Mouse (Mus musculus) heart, postnatal 4 days (tissue): ENCODE results near the gene Cplx2. TPM values are rescaled to one million over a fixed set of nuclear protein-coding genes. Genes with fewer than 3 reads are reported as not detected.

ENCODE experiments used
- DNase-seq: peaks from one replicate; pipeline ENCODE4 v3.0.0; 2021
- total RNA-seq, 2 experiments: library from RNA; stranded (reverse); gene quantifications; 2 replicates each; pipeline ENCODE4 v1.2.3; 2021

Gene Cplx2
- total RNA-seq, 2 experiments from 2014 or later: 12.6 to 12.7 TPM

DNA sequence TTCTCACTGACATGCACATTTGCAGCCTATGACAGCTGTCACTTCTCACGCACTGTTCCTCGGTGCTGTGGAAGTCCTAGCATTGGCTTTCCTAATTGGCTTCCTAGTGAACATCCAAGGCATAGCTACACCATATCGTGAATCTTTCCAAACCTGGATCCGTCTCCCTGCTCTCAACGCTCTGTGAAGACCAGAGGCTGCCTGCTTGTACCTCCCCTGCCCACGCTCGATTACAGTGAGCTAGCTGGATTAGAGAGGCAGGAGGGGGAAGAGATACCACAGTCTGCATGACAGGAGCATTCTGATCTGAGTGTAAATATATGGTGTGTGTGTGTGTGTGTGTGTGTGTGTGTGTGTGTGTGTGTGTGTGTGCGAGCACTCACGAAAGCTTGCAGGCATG, 3.0 kb upstream of the Cplx2 start:
- no peak for DNase-seq

DNA sequence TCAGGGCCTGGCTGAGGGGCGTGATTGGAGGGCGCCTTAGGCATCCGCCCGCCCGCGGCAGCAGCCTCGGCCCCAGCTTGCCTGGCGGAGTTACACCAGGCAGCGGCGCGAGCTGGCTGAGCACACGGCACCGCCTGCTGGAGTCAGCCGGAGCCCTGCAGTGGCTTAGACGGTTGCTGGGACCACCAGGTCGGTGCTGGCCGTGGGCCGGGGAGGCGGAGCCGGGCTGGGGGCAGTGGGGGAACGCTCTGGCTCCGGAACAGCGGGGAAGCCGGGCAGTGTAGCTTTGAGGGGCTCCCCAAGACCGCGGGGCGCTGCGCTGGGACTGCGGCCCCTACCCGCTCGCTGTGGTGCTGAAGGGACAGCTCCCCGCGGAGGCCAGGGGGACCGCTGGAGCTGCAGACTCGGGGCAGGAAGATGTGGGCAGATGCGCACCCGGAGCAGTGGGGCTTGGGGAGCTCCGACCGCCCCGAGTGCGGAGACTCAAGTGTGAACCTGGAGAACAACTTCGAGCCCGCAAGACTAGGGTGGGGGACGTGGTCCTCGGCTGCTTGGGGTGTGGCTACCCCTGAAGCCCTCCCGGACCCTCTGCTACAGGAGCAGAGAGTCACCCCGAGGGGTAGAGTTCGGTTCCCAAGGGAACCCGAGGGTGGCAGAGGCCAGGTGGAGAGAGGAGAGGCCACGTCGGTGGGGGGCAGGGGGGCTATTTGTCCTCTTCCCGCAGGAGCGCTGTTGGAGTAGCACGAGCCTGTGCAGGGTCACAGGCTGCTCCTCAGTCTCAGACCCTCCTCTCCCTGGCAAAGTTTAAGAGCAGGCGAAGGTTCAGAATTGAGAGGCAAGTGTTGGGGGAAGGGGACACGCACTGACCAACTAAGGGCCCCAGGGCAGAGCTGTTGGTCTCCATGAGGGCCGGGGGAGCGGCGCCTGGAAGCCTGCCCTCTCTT, 510 bp downstream of the Cplx2 start:
- DNase-seq: peak; percentile 91

DNA sequence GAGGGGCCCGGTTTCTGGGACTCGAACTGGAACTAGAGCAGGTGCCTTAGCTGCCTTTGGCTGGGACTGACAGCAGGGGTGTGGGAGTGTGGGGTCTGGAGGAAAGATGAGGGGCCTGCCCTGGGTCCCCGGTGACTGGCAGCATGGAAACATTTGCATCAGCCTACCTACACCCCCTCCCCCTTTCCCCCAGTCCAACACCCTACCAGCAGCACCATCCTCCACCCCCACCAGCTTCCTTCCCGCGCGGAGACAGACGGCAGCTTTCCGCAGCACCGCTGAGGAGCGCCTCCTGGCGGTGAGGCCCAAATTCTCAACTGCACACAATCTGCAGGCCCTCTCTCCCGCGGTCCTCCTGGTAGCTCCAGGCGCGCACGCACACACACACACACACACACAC, 1.5 kb downstream of the Cplx2 start:
- DNase-seq: peak; percentile 75

DNA sequence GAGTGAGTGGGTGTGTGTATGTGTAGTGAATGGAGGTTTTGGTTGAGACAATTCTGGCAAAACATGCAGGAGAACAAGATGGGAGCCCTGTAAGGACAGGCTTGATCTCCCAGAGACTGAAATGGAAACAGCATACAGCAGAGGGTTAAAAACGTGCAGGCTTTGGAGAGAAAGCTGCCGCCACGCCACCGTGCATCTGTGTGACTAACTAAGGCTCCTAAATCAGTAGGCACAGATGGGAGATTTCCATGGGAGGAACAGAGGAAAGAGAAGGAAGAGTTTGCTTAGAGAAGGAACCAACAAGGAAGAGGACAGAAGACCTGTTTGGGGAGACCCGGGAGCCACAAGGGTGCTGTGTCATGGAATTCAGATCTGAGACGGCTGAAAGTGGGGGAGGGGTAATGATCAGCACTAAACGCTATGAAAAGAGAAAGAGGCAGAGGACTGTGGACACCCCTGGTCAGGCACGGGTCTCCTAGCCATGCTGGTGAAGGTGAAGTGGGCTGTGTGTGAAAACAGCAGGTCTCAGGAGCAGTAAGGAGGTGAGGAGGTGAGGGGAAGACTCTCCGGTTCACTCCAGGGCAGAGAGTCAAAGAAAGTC, 3.1 kb downstream of the Cplx2 start:
- DNase-seq: no peak

DNA sequence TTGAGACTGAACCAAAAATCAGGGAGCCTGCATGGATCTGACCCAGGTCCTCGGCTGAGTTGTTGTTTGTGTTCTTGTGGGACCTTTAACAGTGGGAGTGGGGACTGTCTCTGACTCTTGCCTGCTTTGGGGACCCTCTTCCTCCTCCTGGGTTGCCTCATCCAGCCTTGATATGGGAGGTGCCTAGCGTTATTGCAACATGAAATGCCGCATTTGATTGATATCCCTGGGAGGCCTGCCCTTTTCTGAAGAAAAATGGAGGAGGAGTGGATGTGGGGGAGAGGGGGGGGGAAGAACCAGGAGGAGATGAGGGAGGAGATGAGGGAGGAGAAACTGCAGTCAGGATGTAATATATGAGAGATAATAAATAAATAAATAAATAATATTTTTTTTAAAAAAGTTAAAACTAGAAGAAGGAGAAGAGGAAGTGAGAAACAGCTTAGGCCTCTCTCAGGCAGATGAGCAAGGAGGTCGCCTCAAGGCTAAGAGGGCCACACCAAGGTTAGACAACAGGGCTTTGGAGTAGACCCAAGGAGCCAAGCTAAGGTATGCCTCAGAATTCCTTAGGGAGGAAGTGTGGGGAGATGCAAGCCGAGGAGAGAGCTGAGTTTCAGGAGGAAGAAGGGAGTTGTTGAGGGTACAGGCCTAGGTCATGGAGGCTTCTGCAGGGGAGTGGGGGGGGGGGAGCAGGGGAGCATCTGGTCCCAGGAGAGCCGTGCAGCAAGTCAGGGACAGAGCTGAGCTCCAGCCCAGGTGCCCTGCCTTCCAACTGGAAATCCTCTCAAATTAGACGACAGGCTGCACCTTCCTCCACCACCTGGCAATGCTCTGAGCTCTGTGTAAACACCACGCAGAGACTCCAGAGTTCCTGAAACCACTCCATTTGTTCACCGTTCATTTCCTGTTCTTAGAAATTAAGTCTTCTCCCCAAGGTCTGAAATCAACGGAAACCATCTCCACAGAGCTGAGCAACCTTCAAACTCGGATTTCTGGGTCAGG, 4.6 kb downstream of the Cplx2 start:
- no peak for DNase-seq

DNA sequence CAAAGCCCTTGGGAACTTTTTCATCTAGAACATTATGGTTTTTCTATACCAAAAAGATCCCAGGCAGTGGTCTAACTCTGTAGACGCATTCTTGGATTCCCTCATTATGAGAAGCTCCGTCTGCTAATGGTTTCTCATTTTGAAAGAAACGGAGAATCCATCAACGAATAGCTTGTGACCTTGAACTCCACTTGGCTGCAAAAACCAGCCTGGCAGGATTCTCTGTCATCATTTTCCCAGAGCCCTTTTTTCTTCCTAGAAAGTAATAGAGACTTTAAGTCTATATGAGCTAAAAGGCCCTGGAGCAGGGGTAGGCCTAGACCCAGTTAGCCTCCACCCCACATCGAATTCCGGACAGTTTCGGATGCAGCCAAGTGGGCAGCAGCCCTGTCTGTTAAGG, 5.6 kb downstream of the Cplx2 start:
- DNase-seq: no peak

DNA sequence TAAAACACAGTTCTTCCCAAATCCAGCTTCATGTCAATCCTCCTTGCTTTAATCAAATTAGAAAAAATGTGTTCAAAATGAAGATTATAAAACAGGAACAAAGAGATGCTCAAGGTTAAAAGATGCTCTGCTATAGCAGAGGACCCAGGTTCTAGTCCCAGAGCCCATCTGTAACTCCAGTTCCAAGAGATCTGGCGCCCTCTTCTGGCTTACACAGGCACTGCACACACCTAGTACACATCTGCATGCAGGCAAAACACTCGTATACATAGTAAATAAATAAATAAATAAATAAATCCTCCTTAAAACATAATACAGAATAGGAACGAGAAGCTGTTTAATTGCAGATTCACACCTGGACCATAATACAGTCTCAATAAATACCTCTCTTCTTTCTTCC, 6.9 kb downstream of the Cplx2 start:
- DNase-seq: peak; percentile 28

DNA sequence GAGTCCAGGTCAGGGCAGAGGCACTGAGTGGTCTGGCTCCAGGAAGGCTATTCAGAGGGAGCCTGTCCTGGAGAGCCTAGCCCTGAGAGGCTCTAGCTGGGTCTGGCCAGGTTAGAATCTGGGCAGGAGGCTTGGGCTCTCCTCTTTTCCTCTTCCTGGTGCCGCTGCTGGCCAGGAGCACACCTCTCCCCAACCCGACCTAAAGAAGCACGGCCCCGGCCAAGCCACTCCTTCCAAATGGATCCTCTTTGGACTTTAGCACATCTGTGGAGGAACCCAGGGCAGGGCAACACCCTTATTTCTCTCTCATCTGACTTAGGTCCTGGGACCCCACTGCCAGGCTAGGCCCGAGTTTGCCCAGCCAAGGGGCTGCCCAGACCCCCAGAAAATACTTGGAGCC, 9.3 kb downstream of the Cplx2 start:
- DNase-seq: no peak

DNA sequence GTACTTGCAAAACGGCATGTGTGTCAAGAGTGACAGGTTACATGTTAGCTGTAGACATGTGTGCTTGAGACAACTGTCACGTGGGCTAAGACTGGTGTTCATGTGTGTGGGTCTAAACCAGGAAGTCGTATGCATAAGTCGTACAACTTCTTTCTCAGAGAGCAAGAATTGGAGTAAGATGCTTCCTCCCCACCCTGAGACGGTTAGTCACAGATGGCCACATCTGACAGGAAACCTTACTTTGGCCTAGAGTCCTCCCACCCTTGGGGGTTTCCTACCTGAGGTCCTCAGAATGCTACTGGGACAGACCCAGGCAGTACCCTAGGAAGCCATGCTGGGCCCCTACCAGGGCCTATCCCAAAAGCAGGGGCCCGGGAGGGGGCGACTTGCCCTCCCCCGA, 10.2 kb downstream of the Cplx2 start:
- DNase-seq: no peak

DNA sequence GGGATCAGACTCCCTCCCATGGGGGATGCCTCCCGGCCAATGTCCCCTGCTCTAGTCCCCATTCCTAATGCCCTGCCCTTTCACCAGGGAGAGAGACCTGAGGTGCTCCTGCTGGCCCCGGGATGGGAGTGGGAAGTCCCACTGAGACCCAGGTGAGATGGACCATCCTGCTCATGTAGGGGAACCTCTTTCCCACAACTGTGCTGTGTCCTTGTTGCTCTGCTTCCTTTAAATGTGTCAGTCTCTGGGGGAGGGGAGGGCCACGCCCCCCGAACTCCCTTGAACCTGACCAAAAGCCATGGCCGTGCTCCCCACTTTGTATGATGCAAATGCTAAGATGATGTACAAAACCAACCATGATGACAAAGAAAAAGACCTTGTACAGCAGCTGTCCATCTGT, 12.4 kb downstream of the Cplx2 start:
- no peak for DNase-seq

DNA sequence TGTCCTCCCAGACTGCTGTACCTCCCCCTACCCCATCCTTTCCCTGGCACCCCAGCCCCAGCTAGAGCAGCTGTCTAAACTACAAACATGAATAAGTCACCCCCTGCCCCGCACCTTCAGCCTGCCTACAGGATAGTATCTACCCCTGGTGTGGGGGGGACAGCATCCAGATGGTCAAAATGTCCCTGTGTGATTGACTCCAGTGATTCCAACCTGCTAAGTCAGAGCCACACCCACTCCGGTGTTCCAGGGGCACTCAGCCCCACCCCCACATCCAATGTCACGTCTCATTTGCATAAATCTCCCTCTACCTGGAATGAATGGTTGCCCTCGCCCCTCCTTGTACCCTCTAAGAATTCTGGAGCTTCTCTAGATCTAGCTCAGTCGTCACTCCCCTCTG, 13.4 kb downstream of the Cplx2 start:
- DNase-seq: no peak

DNA sequence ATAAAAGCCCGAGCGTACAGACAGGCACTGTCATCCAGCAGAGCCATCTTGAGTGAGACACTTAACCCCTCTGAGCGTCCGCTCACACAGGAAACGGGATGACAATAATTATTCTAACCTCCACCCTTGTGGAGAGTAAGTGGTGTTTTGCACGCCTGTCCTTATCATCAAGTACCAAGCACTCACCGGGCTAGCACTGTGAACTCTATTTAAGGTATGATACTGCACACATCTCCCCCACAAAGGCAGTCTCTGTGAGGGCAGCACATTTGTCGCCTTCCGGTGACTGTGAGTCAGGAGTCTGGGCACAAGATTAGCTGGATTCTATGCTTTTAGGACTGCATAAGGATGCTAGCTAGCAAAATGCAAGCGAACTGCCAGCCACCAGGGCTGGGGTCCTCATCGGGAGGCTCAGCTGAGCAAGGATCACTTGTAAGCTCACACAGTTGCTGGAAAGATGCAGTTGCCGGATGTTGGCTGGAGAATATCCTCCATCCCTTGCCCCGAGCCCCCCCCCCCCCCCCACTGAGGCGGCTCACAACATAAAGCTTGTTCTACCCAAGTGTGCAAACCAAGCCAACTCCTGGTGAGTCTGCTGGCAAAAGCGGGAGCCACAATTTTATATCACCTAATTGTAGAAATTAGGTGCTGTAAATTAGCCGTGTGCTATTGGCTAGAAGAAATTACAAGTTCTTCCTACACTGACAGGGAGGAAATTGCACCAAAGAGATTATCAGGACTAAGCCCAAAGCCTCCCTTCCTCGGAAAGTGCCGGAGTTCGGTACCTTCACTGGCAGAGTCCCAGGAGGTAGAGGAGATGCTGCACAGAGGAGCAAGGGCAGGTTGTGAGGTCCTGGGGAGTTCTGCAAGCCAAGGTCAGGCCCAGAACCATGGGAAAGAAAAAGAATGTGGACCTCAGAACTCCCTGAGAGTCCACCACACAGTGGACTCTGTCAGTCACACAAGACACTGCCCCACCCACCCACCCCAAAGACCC, 14.2 kb downstream of the Cplx2 start:
- no peak for DNase-seq

DNA sequence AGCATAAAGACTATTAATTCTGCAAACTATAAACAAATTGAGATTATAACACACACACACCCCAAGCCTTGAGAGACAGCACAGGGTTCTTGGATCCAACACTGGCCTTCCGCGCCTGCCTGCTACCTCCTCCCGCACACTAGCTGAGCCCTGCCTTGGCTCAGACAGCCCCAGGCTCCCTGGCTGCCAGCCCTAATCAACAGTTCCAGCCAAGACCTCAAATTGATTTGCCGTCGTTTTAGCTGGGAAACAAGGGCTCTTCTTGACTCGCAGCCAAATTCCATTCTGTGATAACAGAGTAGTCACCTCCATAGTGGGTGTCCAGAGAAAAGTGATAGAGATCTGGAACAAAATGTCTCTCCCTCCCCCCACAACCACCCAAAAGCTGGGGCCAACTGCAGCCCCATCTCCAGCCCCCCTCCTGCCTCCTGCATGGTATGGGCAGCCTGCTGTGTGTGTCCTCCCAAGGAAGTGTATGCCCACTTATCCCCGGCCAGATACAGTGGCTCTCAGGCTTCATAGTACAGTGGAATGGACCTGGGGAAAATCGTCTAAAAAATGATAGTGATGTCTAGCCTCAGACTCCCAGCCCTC, 18.9 kb downstream of the Cplx2 start:
- peak; percentile 35 for DNase-seq

DNA sequence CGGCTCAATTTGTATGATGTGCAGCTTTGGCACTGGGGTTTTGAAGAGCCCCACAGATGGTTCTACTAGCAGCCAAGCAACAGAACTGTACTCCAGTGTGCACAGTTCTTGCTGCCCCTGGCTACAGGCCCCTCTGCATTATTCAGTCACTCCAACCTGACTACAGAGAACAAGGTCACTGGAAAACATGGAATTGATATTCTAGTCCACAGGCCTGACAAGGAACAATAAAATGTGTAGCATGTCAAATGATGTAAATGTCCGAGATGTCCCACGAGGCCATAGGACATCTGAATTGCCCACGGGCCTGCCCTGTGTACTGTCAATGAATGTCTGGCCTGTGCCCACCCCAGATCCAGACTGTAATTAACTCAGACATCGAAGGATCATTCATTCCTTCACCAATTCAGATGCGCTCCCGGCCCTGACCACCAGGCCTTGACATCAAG, 19.4 kb downstream of the Cplx2 start:
- no peak for DNase-seq

DNA sequence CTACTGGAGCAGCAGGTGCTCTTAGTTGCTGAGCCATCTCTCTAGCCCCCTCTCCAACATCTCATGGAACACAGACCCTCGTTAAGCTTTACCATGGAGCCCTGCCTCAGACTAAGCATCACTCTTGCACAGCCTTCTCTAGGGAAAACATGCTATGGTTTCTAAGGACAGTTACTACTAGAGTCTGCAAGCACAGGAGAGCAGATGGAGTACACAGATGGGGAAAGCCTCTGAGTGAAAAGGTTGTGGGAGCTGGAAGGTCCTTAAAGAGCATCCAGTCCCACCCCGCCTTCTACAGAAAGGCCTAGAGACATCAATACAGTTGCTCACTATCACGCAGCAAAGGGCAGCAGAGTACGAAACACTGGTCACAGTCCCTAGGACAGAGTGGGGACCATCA, 20.2 kb downstream of the Cplx2 start:
- DNase-seq: no peak

DNA sequence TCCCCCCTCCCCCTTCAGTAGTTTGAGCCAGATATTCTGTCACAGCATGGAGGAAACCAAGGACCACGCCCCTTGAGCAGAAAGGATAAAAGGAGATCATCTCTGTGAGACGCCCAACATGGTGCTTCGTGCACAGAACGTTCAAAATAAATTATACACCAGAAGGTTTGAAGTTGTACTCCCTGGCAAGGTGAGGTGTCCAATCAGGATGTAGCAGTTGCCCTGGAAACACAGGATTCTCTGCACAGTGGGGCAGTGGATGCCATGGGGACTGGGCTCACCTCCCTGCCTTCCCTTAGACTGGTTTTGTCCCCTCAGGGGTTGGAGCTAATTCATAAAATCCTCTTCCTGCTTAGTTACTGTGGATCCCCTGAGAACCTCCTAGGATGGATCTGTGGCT, 25.9 kb downstream of the Cplx2 start:
- DNase-seq: no peak

DNA sequence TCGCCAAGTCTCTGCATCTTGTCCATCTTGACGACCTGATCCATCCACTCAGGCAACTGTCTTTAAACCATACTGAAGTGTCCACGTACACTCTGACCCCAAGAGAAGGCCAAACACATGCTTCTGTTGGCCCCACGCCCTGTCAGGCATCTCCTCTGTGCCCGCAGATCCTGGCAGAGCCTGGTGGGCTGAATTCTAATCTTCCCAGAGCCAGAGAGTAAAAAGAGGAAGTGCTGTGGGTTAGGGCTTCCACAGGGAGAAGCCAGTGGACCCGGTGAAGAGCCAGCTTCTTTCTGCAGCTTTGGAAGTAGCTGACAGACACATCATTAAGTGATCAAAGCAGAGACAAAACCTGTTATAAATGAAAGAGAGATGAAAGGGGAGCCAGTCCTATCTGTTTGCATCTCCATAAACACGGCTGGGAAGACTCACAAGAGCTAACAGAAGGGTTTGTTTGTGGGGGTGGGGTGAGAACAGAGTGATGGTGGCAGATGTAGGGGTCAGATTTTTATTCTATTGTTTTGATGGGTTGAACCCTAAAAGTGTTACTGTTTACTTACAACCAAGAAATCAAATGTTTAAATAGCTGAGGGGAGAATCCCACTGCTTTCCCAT, 29.5 kb downstream of the Cplx2 start:
- no peak for DNase-seq

DNA sequence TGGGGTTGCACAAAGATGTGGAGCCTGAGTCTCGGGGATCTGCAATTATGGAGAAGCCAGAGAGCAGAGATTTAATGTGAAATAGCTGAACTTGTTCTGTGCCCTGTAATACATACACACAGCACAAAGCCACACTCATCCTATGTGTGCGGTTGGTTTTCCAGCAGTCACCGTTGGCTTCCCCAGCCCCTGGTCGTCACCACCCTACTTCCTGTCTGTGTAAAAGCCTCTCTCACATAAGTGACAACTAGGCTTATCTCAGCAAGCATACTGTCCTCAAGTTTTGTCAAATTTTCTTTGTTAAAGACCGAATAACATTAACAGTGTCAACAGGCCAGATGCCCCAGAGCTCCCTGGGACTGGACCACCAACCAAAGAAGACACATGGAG, 30.0 kb downstream of the Cplx2 start:
- DNase-seq: no peak

DNA sequence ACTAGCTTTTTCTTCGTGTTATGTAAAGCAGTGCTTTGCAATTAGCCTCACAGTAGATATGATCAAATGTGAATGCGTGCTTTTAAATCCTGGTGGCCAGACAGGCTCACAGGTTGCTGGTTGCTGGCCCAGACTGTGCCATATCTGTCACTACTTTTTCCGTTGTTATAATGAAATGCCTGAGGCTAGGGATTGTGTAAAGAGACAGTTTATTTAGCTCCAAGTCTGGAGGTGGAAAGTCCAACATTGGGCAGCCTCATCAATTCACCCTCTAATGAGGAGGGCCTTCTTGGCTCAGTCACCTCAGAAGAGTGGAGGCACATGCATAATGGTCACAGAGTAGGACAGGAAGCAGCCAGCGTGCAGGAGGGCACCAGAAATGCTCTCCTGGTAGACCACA, 31.2 kb downstream of the Cplx2 start:
- no peak for DNase-seq

DNA sequence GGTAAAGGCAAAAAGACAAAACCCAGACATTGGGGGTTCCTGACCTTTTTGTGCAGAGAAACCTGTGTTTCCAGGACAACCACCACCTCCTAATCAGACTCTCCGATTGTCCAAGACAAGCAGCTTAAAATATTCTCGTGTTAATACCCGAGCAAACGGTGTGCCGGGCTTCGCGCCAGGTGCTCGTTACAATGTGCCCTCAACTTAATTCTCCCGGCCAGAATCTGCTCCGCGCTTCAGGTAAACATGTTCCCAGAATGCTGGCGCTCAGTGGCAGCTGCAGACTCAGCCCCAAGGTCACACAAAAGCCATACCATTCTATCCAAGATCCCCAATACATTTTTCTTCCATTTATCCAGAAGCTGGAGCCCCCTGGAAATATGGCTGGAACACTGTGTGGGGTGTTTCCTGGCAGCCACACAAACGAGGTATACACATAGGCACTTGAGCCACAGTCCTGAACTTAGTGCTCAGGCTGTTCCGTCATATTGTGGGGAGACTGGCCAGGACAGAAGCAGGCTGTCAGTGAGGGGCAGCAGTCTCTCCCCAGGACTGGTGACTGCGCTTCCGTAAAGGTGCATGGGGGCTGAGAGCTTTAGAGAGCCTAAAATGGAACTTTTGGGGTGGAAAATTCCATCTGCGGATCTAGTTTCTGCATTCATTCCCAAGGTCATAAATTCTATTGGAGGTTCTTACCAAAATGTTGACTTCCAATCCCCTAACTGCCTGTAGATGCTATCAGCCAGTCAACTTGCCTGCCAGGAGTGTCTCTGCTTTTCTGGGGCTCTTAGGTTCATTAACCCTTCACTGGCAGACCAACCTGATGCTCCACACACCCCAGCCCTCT, 32.3 kb downstream of the Cplx2 start:
- DNase-seq: no peak
